Mouse (Mus musculus) lung, postnatal 0 days (tissue): Measurements from ENCODE around the gene Cfap299.

ENCODE experiments used
- CTCF ChIP-seq: IDR thresholded peaks from 2 replicates; pipeline ENCODE4 v1.5.1; 2016; ENCODE audit warnings: antibody characterized with exemption, mild to moderate bottlenecking
- EP300 ChIP-seq: IDR thresholded peaks from 2 replicates; pipeline ENCODE4 v1.6.1; 2016; ENCODE audit warnings: antibody characterized with exemption, mild to moderate bottlenecking, control low read depth

- peak; percentile 58 for TF ChIP-seq CTCF
- TF ChIP-seq EP300: no peak
These were observed 17.0 kb downstream of the Cfap299 start for GRCm38 (mm10) chr5:98346067-98346466.
